Mouse (Mus musculus) heart, postnatal 4 days (tissue): ENCODE measurements around the gene Lrr1. TPM values are rescaled to one million over a fixed set of nuclear protein-coding genes. Genes with fewer than 3 reads are reported as not detected.

Experiments
- DNase-seq: peaks from one replicate; pipeline ENCODE4 v3.0.0; 2021
- microRNA-seq, 2 experiments: library from miRNA; unstranded; fragments of <30 nt; microRNA quantifications; one replicate each; pipeline ENCODE4 v1.2.0; 2021 to 2022
- total RNA-seq, 2 experiments: library from RNA; stranded (reverse); gene quantifications; 2 replicates each; pipeline ENCODE4 v1.2.3; 2021

The Lrr1 gene
- total RNA-seq, 2 experiments from 2014 or later: 4.1 to 5.2 TPM

DNA sequence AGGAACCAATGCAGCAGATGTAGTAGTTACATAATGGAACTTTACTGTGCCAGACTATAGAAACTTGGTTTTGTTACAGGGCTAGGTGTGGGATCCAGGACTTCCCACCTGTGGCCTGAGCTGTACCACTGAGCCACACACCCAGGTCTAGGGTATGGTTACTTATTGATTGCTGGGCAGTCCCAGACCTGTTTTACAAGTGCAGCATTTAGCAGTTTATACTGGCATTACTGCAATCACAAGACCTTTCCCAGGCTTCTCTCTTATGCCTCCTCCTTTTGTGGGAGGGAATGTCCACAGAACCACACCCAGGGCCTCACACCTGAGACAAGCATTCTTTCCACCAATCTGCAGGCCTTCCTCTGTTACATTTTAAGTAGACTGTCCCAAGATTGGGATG, 30.4 kb downstream of the Lrr1 start:
- no peak for DNase-seq

DNA sequence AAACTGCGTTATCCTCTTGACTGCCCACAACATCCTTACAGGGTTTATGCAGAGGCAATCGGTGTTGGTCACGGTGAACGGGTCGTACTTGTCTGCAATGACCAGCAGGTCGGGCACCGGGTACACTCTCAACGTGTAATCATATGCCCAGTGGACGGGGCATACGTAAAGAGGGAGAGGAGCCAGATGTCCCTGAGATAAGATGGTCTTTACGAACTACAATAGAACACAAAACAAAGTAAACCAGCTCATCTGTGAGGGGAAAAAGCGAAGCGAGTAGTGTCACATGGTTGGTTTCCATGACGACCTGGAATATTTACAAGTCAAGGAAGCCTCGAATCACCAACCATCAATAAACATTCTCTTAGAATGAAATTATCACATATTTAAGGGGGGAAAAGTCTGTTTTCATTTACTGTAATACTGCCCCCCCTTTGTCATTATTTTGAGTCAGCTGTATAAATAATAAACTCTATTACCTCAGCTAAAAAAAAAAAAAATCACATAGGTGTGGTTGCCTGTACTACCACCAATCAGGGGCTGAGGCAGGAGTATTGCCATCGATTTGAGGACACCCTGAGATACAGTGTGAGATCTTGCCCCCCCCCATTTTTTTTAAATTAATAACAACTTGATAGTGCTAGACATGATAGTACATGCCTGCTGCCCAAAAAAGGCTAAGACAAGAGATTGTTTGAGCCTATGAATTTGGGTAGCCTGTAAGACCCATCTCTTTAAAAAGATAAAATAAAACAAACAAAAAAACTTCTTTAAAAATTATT, 35.6 kb downstream of the Lrr1 start, which contains the start of gene Gm49384:
Gene Gm49384 (minus strand): TSS at position 216 of the 782 bp plus-strand sequence.
- no peak for DNase-seq

DNA sequence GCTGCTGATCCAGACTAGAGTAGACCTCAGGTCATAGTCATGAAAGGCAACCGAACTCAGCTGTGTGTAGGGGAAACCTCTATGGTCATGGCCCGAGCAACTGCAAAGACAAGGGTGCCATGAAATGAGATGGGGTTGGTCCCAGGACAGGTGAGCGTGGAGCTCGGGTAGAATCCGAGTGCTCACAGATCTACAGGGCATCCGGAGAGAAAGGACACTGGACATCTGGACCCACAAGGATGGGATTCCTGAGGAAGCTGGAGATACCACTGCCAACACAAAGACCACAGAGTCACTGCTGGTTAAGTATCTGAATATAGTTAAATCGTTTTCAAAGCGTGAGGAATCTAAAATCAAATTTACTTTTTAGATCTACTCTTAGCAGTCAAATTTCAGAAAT, 38.8 kb downstream of the Lrr1 start:
- no peak for DNase-seq

DNA sequence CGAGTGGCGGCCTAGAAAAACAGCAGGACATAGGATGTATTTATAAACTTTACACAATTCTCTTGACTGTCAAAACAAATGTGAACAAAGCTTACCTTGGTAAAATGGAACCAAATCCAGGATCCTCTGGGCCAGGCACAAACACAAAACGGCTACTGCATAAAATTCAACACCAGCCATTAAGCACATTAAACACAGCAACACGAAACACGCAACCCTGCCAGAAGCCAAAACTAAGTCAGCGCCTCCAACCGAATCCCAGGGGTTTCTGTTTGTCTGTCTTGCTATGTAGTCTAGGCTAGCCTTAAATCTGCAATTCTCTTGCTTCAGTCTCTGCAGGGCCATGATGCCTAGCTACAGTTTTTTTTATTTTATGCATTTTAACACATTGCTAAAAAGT, 39.3 kb downstream of the Lrr1 start:
- DNase-seq: no peak

DNA sequence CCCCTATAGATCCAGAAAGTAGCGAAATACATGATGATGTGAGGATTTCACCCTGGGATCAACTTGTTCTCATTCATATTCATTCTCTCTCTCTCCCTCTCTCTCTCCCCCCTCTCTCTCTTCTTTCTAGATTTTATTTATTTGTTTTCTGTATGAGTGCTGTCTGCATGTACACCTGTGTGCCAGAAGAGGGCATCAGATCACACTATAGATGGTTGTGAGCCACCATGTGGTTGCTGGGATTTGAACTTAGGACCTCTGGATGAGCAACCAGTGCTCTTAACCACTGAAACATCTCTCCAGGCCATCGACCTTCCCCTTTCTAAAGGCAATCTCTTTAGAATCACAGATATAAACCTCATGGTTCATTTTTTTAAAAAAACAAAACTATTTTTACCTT, 39.9 kb downstream of the Lrr1 start:
- DNase-seq: no peak

DNA sequence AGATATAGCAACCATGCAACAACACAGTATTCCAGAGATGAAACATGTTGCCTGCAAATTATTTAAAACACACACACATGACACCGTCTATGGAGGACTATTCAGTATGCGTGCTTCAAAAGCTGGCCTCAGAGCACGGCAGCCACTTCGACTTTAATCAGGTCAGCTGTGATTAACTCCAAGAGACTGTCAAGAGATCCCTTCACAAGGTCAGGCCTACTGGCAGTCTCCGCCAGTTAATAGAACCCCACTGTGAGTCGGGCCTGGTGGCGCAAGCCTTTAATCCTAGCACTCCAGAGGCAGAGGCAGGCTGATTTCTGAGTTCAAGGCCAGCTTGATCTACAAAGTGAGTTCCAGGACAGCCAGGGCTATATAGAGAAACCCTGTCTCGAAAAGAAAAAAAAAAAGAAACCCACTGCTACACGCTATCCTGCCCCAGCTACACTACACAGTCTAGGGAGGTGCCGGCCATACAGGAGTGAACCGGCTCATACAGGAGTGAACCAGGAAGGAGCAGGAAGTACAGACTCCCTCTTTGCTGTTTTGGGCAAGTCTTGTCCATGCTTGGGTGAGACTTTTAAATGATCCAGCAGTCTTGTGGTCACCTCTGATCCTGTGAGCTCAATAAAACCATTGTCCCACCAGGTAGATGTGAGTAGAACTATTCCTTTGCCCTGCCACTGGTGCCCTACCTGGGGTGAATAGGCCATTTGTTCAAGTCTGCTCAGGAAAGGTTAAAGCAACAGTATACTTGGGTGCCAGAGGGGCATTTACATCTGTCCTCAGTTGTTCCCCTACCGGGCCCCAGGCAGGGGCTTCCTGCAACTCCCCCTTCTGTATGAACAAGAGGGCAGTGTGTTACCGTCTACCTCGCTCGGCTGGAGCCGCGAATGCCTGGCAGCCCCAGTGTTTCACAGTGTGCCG, 41.7 kb downstream of the Lrr1 start:
- DNase-seq: no peak

DNA sequence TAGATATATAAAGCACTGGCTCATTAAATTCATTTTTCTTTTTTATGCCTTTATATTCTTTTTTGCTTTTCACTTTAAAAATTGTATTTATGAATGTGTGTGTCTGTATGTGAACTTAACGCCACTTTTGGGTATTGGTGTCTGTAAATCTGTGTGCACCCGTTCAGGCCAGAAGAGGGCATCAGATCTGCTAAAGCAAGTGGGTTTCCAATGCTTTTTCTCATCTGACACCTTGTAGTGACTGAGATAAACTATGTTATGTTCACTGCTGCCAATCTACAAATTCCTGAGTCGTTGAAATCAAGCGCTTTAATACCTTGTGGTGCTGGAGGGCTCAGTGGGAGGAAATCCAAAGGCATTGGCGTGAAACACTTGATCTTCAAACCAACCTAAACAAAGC, 42.4 kb downstream of the Lrr1 start:
- peak; percentile 41 for DNase-seq

DNA sequence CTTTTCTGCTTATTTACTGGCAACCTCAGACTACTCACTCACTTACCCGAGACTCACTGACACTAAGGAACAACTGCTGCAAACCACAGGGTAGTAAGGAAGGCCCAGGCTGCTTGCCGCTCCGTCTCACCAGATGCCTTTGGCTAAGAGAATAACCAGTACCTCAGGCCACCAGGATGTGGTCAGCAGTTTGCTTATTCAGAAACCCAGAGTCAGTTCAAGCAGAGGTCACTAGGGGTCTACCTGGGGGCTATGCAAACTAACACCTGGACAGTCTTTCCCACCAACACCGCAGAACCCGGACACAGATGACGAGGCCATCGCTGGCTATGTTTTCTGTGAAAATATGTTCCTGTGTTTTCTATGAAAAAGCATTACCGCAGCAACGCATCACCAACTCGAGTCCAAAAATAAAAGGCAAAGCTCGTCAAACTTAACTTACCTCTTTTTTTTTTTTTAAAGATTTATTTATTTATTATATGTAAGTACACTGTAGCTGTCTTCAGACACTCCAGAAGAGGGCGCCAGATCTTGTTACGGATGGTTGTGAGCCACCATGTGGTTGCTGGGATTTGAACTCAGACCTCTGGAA, 44.7 kb downstream of the Lrr1 start:
- DNase-seq: no peak

DNA sequence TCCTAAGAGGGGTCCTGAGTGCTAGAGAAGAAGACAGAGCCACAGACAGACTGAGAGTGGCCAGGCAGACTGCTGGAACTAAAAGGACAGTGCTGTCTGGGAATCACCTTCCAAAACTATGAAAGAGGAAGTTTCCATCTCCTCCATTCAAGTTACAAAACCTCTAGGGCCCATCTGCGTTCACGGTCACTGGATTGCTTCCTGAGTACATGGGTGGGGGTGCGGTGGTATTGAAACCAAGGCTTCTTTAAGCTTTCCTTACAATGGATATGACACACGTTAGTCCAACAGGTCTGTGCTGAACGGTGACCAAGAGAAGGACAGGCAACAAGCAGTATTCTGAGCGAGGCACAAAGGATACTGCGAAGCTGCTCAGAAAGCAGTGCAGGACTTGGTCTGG, 45.8 kb downstream of the Lrr1 start:
- no peak for DNase-seq

DNA sequence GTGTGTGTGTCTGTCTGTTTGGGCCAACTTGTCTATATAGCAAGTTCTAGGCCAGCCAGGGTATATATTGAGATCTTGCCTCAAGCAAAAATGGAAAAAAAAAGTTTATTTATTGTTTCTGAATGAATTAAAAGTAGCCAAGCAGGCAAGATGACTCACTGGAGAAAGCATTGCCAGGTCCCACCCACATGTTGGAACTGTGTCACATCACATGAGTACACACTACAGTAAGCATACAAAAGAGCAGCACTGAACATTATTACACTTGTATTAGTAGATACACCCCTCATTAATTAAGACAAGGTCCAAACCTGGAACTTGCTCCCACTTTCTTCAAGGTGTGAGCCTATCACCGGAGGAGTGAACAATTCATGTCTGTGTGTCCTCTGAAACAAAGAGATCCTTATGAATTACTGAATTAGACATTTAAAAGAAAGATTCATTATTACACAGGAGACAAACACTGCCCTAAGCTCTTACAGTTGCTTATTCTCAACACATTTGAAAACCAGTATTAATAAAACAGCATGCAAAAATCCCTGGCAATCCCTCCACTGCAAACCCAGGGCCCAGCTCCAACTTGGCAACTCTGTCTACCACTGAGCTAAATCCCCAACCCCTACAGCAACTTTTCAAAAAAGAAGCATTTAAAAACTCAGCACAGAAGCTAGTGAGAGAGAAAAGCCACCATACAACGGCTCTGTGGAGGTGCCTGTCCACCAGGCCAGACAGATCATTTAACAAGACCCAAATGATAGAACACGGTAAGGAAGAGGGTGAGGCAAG, 46.6 kb downstream of the Lrr1 start:
- DNase-seq: peak; percentile 68

DNA sequence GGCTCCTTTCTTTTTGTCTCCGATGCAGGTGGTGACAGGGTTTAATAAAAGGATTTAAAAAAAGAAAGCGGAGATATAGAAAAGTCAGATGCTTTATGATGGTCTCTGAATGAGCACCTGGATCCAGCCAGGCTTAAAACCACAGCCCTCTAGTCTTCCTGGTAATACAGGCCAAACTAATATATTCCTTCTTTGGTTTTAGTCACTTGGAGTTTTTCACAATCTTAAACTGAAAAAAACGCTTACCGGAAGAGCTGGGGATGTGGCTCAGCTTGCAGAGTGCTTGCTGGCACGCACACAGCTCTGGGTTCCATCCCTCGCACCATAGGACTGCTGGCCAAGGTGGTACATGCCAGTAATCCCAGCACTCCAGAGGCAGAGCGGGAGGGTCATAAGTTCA, 48.0 kb downstream of the Lrr1 start:
- DNase-seq: no peak

DNA sequence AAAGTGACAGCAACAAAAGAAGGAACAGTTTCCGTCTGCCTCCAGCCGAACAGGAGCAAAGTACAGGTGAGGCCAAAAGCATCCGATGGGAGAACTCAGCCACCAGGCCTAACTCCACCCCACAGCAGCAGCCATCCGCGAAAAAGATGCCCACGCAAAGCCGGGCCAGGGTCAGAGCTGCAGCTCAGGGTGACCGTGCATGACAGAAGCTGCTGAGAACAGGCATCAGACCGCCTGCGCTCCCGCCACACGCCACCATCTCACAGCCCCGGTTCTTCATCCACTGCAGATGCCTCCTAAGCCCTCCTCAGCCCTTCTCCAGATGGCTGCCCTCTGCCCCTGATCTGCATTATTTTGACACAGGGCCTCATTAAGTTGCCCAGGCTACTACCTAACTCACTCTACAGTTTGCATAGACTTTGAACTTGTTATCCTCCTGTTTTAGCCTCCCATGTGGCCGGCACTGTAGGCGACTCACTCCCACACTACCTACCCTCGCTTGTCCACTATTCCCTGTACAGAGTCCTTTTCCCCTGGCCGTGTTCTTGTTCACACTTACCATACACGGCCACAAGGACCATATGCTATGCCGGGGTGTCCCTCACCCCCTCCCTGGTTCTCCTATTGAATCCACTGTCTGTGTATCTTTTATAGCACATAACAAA, 52.1 kb downstream of the Lrr1 start:
- no peak for DNase-seq

DNA sequence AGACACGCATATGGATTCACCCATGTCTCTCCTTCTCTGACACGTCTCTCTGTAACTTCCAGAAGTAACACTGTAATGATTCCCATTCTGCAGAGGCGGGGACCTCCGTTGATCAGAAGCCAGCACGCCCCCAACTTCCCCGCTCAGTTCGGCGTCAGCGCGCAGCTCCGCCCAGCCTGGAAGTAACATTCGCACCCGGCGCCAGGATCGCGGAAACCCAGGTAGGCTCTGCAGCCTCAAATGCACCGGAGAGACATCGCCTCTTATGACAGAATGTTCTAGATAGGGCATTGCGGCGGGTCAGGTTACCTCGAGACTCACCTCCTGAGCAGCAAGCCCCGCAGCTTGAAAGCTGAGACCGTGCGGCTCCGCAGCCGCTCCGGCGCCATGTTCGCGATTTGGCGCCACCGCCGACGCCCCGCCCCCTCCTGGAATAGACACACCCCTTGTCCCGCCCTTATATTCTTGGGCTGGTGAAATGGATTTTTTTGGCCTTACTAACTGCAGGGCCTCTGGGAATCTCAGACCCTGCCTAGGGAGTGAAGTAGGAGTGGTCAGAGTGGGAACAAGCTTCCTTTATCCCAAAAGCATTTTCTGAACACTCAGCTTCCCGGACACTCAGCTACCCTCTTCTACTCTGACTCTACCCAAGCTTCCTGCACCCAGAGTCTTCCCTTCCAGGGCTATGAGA, 59.3 kb downstream of the Lrr1 start, which contains the start of gene Pole2:
Gene Pole2 (minus strand): TSS at position 420 of the 691 bp plus-strand sequence.
- DNase-seq: peak; percentile 95

Small RNAs within 50 kb of the gene (microRNA-seq; reads per million reads assigned to microRNA genes)
- gene Gm47287: 0 reads per million in 2 experiments
- 1.0 to 3.5 reads per million in 2 experiments for gene Gm47295

Other genes with a start within 250 kb of the Lrr1 start
- 1,000 to 10,000 TPM; 1,738 to 1,783 TPM for gene Rps29, start 9.6 kb upstream of the Lrr1 start, total RNA-seq
- gene Rpl36al, start 15.3 kb downstream of the Lrr1 start, total RNA-seq: 100 to 1,000 TPM; 310 to 323 TPM
- gene Mgat2, start 15.3 kb downstream of the Lrr1 start, total RNA-seq: 10 to 100 TPM; 34.3 to 35.1 TPM
- gene Gm49383, start 28.3 kb downstream of the Lrr1 start, total RNA-seq: 10 to 100 TPM in 1 of 2 experiments, 1 to 10 TPM in 1; 8.1 to 10.4 TPM
- 1 to 10 TPM; 1.9 to 2.4 TPM for gene Dnaaf2, start 29.6 kb downstream of the Lrr1 start, total RNA-seq
- 1 to 10 TPM; 8.4 to 10.0 TPM for gene Gm49384, start 35.5 kb downstream of the Lrr1 start, total RNA-seq
- 10 to 100 TPM in 1 of 2 experiments, 1 to 10 TPM in 1; 9.4 to 10.0 TPM for gene Pole2, start 59.4 kb downstream of the Lrr1 start, total RNA-seq
- gene Klhdc1, start 72.4 kb downstream of the Lrr1 start, total RNA-seq: 10 to 100 TPM; 10.8 to 11.3 TPM
- gene Klhdc2, start 127.9 kb downstream of the Lrr1 start, total RNA-seq: 100 to 1,000 TPM in 1 of 2 experiments, 10 to 100 TPM in 1; 99.3 to 107 TPM
- 10 to 100 TPM; 31.9 to 33.2 TPM for gene Nemf, start 188.4 kb downstream of the Lrr1 start, total RNA-seq
- 100 to 1,000 TPM; 103 to 104 TPM for gene Arf6, start 203.3 kb downstream of the Lrr1 start, total RNA-seq
- under 1 TPM; 0.48 to 0.77 TPM for gene Gm9887, start 203.6 kb downstream of the Lrr1 start, total RNA-seq